Mouse (Mus musculus): ENCODE measurements around the gene Ptprm.

Gene Ptprm

DNA sequence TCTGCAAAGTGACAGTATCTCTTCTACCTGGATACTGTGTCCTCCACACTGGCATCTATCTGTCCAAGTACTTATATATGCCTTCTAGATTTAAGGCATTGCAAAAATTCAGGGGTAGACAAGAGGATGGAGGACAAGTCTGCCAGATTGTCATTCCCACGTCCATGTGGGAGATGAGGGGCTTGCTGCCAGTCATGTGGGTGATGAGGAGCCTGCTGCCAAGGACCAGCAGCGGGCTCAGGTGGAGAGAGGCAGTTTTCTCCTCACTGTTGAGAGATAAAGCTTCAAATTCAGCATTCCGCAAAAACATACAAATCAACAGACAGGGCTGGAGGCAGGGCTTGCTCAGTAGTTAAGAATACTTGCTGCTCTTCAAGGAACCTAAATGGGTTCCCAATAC, 66.8 kb downstream of the Ptprm start:
- in situ Hi-C loops (cut with MseI, MboI): no loop called here

DNA sequence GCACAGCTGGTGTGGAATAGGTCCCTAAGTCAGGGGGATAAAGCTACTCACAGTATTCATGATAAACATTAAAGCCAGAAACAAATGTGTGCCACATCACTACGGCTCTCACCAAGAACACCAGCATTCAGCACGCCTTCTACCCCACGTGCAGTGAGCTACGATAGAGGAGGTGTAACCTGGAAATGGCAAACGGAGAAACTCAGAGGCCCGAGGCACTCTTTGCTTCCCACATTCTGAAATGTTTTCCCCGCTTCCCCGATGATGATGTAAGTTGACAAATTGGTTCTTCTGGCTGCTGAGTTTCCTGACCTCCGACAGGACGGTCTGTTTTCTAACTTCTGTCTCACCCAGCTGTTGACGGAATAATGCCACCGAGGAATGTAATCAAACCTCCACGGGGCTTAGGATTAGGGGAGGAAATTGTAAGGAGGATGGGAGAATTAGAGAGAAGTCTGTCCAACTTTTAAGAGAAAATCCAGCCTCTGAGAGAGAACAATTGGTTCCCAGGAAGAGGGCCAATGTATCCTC, 72.6 kb downstream of the Ptprm start:
- in situ Hi-C loops (cut with MseI, MboI): no loop called here

DNA sequence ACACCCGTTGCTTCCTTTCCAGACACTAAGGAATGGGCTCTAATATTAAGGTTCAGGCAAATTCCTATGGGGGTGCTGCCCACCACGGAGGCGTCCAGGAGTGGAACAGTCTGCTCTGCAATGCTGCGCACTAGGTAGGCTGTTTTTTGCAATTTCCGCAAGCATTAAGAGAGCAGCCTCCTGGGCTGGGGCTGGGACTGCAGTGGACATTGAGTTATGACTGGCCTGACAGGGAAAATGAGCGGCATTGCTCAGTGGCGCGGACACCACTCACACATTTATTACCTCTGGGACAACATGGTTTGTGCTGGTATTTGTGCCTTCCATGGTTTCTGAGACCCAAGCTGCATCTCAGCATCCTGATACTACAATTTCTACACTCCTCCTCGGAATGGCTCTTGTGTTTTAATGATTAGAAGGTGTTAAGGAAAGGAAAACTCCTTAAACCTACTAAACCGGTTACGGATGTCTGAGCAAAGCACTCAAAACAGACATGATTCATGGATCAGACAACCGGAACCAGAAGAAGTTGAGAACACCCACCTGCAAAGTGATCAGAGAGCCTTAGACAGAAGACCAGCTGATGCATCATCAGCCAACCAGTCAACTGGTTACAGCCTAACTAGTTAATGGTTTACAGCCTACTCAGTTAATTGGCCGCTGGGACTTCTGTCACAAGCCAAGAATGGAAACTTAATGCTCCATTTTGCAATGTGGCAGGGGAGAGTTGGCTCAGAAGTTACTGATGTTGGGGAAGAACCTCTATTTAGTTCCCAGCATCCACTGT, 76.9 kb downstream of the Ptprm start:
- in situ Hi-C loops (cut with MseI, MboI): no loop called here

DNA sequence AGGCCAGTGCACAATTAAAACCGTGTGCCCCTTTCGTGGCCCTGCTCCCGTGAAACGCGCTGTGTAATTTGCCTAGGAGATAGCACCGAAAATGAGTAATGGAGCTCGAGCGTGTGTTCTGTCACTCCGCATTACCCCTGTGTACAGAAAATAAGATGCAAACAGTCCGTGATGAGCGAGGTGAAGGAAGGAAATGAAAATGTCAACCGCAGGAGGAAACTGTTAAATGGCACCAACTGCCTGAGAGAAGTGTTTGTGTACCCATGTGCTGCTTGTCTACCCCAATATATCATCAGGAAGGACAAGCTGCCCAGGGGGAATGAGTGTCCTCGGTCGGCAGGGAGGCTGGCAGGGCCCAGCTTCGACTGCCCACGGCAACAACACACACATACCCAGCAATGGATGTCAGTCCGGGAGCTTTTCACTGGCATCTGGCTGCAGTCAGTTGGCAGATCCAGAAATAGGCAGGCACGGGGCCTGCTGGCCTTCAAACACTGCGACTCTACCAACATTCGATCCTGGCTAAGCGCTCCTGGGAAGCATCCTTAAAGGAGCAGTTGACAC, 79.6 kb downstream of the Ptprm start:
- in situ Hi-C loops (cut with MseI, MboI): no loop called here

DNA sequence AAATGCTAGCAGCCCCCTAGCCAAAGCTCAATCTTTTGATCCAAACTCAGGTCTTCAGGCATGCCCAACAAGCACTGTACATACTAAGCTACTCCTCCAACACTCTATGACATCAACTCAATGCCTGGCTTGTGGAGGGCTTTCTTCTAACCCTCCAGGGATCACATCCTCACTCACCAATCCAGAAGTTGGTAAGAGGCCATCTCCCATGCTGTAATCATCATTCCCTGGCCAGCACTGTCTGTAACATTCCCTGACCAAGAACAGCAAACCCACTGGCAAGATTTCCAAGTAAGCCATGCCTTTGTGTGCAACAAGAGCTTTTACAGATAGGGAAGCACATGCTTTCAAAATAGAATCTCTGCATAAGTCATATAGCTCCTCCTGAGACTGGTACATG, 81.3 kb downstream of the Ptprm start:
- in situ Hi-C loops (cut with MseI, MboI): no loop called here

DNA sequence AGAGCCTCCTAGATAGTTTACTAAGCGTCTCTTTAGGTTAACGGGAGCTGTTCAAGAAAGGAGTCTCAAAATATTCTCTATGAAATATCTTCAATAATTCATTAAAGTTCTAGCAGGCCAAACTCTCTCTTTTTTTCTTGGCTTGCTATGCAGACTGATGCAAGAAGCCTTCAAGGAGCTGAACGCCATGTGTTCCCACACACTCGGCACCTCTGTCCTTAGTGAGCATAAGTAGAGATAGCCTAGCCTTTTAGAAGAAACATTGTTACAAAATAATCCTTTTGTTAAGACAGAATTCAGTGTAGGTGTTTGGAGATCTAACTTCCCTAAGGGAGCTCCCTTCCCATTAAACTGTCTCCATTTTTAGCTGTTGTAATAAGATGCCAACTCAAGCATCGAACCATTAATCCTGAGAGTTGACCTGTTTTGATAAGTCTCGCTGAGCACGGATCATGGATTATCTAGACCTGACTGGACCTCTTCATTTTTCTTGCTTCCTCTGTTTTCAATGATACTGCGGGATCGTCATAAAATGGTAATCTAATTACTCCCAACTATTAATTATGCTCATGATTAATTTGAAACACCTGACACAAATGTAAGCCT, 85.7 kb downstream of the Ptprm start:
- in situ Hi-C loops (cut with MseI, MboI): no loop called here

DNA sequence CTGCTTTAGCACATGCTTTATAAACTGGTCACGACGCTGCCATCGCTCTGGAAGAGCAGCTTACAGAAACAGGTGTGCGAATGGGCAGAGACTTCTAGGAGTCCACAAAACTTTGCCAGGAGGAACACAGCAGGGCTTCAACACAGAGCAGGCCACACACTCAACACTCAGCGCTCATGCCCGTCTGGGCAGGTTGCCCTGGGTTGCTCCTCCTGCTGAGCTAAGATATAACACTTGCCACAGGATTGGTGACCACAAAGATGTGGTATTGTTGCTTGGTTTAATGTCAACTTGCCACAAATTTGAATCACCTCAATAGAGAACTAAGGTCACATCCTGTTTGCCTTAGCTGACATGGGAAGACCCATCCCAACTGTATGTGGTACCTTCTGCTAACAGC, 88.0 kb downstream of the Ptprm start:
- in situ Hi-C loops (cut with MseI, MboI): no loop called here

DNA sequence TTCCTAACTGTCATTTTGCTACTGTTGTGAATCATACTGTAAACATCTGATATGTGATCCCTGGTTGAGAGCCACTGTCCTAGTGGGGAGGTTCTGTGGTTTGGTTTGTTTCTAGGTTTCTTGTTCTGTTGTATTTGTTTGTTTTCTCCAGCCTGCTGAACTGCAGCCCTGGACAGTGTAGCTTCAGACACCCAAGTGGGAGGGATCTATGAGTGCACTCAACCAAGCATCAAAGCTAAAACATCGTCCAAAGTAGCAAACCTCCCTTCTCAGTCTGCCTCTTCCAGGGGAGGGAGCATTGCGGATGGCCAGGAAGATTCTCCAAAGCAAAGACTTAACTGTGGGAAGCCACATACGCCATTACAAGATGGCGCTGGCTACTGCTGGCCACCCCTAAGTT, 88.7 kb downstream of the Ptprm start:
- in situ Hi-C loops (cut with MseI, MboI): no loop called here

DNA sequence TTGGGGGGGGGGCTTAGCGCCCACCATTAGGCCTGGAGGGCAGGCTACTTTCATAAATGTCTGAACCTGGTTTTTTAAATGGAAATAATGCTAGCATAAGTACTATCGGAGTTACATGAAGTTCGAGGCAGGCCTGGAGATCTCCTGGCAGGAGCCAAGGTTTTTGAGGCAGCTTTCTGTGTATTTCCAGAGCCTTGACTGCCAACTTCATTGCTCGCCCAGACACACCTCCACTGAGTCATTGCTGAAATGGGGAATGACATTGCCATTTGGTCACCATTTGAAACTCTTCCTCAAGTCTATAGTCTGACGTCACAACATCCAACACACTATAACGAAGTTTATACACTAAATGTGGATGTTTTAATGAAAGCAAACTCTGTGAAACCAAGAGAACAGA, 89.5 kb downstream of the Ptprm start:
- in situ Hi-C loops (cut with MseI, MboI): no loop called here

DNA sequence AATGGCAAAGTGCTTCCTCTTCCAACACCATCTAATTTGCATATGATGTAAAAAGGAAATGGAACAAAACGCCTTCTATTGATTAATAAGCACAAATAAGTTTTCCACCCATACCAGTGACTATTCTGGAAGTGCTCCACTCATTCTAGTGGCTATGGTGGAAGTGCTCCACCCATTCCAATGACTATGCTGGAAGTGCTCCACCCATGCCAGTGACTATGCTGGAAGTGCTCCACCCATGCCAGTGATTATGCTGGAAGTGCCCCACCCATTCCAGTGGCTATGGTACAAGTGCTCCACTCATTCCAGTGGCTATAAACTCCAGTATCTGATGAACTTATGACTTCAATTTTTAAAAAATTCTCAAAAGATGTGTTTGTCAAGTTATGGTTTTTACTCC, 91.2 kb downstream of the Ptprm start:
- in situ Hi-C loops (cut with MseI, MboI): no loop called here

DNA sequence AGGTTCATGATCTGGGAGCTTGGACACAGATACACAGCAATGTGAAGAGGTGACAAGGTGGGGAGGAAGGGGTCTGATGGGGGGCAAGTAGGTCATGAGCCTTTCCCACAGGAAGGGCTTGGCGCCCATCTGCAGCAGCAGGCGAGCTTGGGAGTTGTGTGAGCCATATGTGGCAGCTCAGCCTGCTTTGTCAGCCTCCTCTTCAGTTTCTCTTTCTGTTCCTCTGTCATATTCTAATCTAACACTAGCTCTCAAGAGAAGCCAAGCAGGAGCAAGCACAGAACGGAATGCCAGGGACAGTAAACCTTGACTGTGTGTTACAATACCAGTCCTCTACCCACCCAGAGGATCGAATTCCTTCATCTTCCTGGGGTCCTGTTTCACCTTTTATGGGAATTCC, 94.2 kb downstream of the Ptprm start:
- in situ Hi-C loops (cut with MseI, MboI): no loop called here

DNA sequence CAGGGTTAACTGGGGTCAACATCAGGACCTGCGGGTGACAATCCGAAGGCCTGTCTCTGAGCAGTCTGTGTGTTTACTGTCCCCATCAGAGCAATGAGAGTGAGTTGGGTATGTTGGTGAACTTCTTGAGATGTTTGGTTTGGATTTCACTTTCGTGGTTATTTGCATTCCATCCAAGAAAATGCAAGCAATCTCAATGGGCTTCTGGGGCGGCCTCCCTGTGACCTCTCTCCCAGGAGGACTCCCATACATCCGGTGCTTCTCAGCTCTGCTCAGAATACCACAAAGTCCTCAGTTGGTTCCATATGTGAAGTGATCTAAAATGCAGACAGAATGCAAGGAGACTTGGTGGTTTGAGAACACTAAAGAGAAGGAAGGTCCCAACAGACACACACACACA, 96.5 kb downstream of the Ptprm start:
- in situ Hi-C loops (cut with MseI, MboI): no loop called here

DNA sequence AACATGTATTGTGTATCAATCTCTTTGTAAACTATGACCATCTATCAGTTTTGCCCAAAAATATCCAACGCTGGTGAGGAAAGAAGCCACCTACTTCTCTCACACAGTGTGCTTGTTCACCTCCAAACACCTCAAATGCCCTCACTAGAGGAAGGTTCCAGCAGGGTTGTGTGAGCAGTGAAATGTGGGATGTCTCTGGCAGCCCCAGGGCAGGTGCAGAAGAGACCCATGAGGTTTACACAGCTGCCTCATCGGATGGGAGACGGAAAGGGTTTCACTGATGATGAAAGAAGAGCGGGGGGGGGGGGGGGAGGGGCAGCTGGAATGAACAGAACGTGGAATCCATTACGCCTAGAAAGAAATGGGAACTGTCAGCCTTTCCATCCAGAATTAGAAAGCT, 98.1 kb downstream of the Ptprm start:
- in situ Hi-C loops (cut with MseI, MboI): no loop called here

DNA sequence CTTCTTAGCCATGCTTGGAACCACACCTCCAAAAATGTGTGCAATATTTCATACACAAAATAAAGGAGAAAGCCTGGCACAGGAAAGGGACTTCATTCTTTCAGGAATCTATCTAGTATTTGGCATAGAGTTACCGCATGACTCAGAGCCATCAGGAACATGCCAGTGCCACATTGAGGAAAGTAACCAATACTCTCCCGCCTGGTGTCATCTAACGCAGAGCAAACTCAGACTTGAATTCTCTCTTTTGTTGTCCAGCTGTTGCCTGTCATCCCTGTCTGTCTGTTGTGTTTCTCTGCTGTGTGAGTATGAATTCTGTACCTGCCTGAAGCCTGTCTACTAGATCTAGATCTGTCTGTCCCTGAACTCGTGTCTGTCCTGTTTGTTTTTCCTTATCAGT, 100.8 kb downstream of the Ptprm start:
- in situ Hi-C loops (cut with MseI, MboI): no loop called here

DNA sequence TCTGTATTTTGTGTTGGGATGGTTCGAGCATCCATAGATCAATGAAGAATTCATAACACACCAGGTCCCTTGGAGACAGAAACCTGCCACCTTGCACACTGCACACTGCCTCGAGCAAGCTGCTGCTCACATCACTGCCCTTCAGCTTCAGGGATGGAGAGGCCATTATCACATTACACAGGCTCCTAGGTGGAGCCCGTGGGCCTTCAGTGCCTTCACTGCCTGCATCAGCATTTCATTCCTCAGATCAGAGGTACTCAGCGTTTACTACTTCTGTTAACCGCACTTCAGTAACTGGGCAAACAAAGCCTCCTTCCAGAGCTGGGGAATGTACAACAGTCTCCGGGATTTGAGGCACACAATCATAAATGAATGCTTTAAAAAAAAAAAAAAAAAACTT, 101.3 kb downstream of the Ptprm start:
- in situ Hi-C loops (cut with MseI, MboI): no loop called here

DNA sequence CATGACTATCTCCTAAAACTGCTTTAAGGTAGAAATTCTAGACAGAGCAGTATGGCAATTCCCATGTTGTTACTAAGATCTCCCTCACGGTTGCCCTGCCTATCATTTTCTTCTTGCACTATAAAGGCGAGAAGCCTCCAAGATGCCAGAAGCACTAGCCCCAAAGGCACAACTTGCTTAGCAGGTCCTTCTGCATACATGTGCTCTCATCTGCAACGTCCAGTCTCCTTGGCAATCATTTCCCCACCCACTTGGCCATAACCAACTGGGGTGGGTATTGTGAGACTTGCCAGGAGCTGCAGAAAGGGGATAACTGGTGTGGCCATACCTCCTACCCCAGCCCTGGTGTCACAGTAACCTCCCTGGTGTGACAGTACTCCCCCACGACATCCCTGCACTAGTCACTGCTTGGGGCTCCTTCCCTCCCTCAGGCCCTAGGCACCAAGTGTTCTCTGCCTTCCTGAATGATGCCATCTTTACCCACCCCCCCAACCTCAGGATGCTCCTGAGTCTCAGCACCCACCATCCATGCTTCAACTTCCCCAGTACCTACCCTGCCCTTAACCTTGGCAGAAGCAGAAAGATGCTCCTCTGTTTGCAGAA, 108.9 kb downstream of the Ptprm start:
- in situ Hi-C loops (cut with MseI, MboI): no loop called here

DNA sequence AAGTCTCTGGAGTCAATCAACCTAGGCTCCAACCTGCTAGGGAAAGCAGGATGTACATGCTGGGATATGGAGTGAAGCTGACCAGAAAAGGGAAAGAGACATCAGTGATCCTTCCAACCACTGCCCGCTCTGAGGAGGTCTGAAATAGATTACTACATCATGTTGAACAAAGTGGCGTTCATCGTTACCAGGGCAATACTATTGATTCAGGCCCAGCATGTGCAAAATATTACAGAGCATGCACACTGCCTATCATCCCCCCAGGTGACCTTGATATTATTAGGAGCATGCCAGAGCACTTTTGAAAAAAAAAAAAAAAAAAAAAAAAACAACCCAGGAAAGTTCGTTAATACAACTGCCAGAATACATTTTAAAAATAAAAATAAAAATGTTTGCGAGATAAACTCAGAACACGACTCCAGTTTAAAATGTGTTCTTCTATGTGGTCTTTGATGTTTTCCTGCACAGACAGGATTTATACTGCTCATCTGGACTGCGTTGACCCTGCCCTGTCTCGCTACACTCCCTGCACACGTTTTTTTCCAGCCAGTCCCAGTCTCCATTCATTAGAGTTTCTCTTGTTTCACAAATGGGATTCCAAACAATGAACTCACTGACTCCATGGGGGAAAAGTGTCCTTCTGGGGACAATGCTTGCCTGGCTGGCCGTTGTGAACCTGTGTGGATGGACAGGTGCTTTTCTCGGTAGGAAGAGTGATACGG, 111.3 kb downstream of the Ptprm start:
- in situ Hi-C loops (cut with MseI, MboI): no loop called here

DNA sequence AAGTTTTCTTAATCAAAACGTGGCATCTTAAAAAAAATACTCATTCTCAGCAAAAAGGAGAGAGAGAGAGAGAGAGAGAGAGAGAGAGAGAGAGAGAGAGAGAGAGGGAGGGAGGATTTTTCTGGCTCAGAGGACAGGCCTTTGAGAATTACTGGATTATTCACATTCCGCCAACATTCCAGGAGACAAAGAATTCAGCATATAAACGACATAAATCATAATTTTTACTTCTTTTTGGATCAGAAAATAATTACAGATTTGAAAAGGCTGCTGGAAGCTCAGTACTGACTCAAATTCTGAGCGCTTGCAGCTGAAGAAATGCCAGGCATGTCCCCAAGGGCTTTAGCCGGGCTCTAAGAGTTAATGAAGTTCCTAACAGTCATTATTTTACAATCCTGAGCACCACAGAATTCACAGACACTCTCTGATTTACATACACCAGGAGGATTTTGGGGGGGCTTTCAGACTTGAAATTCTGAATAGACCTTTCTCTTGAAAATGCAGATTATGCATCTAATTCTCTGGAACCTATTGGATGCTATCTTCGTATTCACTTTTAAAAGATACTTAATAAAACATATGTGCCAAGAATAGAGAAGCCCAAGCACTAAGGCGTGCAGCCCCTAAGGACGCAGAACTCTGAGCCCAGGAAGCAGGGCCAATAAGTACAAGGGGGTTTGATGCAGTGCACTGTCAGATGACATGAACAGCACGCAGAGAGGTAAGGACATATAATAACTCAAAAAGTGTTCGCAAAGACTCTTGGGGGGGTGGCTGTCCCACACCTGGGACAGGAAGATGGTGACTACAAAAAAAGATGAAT, 112.1 kb downstream of the Ptprm start:
- in situ Hi-C loops (cut with MseI, MboI): no loop called here

DNA sequence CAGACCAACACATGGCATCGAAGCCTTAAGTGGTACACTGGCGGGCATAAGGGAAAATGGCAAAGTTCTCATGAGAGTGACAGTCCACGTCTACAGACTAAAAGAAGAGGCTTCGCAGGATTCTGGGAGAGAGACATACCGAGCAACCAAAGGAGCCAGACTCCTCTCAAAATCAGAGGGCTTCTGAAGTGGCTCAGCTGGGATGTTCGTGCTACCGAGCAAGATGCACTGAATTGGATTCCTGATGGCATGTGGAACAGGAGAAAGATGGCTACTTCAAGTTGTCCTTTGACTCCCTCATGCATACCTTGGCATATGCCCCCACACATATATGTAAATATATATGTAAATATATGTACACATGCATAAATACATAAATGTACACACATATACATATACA, 115.4 kb downstream of the Ptprm start:
- in situ Hi-C loops (cut with MseI, MboI): no loop called here

DNA sequence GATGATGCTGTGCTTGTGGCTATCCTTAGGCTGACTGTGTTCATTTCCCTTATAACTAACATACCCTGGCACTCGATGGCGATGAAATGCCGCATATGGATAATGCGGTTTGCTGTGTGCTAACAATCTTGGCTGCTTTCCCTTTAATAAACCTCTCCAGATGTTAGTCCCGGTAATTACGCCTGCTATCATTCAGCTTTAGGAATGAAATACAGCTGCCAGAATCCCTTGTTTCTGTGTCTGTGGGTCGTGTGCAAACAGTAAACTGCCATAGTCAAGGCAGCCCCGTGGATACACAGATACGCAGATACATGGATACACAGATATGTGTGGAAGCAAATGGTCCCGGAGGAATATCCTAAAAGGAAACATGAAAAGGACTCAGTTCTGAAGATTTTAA, 116.8 kb downstream of the Ptprm start:
- in situ Hi-C loops (cut with MseI, MboI): no loop called here

DNA sequence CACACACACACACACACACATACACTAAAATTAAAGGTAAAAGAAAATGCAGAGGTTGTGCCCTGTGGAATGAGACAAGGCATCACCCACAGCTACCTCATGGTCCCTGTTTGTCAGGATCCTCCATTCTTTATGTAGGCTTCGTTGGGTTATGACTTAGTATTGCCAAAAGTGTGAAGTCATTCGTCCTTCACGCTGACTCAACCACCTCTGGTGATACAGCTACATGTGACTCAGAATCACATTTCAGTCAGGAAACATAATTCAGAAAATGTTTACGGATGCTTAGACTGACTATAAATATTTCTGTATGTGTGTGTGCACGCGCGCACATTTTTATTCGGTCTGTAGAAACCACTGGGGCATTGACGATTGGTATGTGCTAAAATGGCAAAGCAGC, 121.2 kb downstream of the Ptprm start:
- in situ Hi-C loops (cut with MseI, MboI): no loop called here
